Mouse (Mus musculus) left cerebral cortex, adult 8-10 months (tissue): ENCODE data around the gene Rundc1. TPM values are rescaled to one million over a fixed set of nuclear protein-coding genes. Genes with fewer than 3 reads are reported as not detected.
"Not testable (repeated sequence)": the region's sequence is repeated elsewhere in the genome, so short reads cannot be mapped to it uniquely, and the experiment has no call there.

Experiments
- DNase-seq, 2 experiments: peaks; one replicate each; pipeline ENCODE4 v3.0.0; 2022; ENCODE audit warnings: low spot score in 2 of 2
- total RNA-seq, 4 experiments: library from RNA; stranded (reverse); gene quantifications; 2 replicates each; pipeline ENCODE4 v1.2.4; 2022

Gene Rundc1
- total RNA-seq, 4 experiments from 2014 or later, result 31.1 to 37.3 (median 34.4) TPM

- no peak for DNase-seq
Measured at GRCm38 (mm10) chr11:101442760-101443159, 17.9 kb downstream of the Rundc1 start.

DNA sequence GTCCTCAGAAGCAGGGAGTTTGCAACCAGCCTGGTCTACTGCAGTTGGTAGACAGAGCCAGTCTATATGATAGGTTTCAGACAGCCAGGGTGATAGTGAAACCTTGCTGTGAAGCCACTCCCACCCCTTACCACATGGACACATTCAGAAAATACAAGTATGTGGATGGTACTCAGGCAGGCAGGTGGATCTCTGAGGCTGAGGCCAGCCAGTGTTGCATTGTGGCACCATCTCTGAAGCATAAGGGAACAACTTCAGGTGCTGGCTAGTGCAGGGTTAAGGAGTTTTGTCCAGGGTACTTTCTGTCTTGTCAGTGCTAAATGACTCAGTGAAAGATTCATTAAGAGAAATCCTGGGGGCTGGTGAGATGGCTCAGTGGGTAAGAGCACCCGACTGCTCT lies 21.4 kb downstream of the Rundc1 start:
- no peak for DNase-seq

- DNase-seq, result not testable (repeated sequence)
Measured at GRCm38 (mm10) chr11:101446860-101447259, 22.0 kb downstream of the Rundc1 start.

GRCm38 (mm10) chr11:101447786-101448185 lies 22.9 kb downstream of the Rundc1 start:
- DNase-seq, result no peak

GRCm38 (mm10) chr11:101448274-101448746 lies 23.4 kb downstream of the Rundc1 start, which contains the start of gene Ifi35:
TSS of gene Ifi35 (plus strand) at chr11:101448407.
- DNase-seq, result no peak

- no peak for DNase-seq
Measured at GRCm38 (mm10) chr11:101448899-101449298, 24.0 kb downstream of the Rundc1 start.

- not testable (repeated sequence) for DNase-seq
Measured at GRCm38 (mm10) chr11:101449596-101449995, 24.7 kb downstream of the Rundc1 start.

DNA sequence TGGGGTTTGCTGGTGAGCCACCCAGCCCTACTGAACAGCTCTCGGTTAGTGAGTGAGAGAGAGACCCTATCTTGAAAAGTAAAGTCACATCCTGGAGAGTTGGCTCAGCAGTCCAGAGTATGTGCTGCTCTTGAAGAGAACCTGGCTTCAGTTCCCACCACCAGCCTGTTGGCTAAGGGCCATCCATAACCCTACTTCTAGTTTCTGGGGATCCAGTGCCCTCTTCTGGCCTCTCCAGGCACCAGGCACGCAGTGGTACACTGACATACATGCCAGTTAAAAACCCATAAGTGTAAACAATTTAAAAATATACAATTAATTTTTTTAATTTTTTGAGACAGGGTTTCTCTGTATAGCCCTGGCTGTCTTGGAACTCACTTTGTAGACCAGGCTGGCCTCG lies 25.5 kb downstream of the Rundc1 start:
- DNase-seq, result no peak

- DNase-seq, result no peak
Measured at GRCm38 (mm10) chr11:101451536-101451935, 26.7 kb downstream of the Rundc1 start.

DNA sequence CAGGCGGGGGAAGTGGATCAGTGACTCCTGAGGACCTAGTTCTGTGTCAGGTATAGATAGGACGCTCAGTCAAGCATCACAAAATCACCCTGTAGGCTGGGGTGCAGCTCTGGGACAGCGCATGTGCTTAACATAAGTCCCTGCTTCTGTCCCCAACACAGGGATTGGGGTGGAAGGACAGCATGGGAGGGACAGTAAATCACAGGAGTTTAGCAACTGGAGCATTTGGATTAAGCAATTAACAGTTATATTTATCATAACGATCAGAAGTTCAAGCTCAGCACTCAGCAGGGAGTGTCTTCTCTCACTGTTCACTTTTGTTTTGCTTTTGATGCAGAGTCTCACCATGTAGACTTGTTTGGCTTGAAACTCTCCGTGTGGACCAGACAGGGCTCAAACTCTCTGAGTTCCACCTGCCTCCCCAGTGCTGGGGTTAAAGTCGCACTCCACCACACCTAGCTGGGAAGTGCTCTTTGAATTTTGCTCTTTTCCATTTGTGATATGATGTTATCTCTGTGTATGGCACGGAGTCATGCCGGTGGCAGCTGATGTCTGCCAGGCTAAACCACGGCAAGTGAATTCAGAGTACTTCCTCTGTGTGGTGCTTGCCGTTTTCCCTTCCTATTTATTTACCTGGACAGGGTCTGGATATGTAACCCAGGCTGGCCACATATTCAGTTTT lies 27.3 kb downstream of the Rundc1 start:
- DNase-seq, result no peak

DNA sequence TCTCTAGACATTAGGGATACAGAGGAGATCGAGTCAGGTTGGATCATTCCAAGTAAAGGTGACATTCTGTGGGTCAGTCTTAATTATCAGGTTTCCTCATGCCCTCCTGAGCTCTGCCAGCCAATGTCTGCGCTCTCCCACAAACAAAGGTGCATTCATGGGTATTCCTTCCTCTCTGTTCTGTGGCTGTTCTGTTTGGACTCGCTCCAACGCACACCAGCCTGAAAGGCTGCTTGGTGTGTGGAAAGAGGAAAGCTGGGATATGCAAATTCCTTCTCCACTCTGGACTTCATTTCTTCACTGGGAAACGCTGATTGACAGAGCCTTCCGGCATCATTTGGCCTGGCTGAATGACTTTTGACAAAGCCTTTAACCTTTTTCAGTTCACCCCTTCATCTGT lies 29.8 kb downstream of the Rundc1 start:
- no peak for DNase-seq

DNA sequence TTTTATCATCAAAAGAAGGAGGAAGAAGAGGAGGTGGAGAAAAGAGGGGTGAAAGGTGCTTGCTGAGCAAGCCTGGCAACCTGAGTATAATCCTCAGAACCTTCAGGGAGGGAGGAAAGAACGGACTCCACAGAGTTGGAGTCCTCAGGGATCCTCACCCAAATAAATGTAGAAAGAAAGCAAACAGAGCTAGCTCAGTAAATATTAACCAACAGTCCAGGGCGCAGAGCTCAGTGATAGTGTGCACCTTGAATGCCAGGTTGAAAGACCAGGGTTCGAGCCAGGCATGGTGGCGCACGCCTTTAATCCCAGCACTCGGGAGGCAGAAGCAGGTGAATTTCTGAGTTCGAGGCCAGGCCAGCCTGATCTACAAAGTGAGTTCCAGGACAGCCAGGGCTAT lies 30.7 kb downstream of the Rundc1 start:
- DNase-seq, result no peak

DNA sequence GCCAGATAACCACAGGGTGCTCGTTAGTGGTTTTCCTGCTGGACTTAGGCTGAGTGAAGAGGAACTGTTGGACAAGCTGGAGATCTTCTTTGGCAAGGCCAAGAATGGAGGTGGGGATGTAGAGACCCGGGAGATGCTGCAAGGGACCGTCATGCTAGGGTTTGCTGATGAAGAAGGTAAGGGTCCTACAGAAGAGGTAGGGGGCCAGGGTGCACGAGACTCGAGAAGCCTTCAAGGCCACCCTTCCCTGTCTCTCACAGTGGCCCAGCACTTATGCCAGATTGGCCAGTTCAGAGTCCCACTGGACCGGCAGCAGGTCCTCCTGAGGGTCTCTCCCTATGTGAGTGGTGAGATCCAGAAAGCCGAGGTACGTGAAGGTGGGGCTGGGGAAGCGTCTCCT lies 32.7 kb downstream of the Rundc1 start:
- no peak for DNase-seq

DNA sequence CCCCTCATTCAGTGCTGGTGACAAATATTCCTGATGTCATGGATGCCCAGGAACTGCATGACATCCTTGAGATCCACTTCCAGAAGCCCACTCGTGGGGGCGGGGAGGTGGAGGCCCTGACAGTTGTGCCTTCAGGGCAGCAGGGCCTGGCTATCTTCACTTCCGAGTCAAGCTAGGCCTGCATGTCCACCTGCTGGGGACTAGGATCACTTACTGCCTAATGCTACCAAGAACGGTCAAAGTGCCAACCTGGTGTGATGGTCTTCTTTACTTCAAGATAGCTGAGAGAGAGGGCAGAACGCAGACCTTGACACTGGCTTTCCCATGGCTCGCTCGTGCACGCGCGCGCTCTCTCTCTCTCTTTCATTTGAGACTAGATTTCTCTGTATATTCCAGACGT lies 33.3 kb downstream of the Rundc1 start:
- DNase-seq, result no peak

DNA sequence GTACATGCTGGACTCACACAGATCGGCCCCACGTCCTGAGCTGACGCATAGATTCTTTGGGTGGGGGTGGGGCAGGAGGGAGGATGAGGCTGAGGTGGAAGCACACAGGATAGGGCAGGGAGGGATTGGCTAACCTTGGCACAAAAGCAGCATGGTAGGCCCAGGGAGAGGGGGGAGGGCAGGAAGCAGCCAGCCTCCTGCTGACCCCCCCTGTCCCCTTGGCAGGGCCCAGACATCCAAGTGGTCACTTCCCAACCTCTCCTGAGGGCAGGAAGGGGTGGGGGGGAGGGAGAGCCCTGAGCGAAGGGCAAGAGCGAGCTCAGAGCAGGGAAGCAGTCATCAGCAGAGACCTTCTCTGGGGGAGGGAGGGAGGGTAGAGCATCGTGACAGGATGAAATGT lies 34.8 kb downstream of the Rundc1 start:
- DNase-seq, result no peak

- no peak for DNase-seq
Measured at GRCm38 (mm10) chr11:101460321-101460720, 35.4 kb downstream of the Rundc1 start.

- DNase-seq, result no peak
Measured at GRCm38 (mm10) chr11:101462141-101462540, 37.3 kb downstream of the Rundc1 start.

GRCm38 (mm10) chr11:101462583-101463440 lies 37.9 kb downstream of the Rundc1 start:
- no peak for DNase-seq

GRCm38 (mm10) chr11:101464211-101465100 lies 39.6 kb downstream of the Rundc1 start, which contains the start of gene Rnd2:
TSS of gene Rnd2 (plus strand) at chr11:101464999.
- DNase-seq, result no peak

DNA sequence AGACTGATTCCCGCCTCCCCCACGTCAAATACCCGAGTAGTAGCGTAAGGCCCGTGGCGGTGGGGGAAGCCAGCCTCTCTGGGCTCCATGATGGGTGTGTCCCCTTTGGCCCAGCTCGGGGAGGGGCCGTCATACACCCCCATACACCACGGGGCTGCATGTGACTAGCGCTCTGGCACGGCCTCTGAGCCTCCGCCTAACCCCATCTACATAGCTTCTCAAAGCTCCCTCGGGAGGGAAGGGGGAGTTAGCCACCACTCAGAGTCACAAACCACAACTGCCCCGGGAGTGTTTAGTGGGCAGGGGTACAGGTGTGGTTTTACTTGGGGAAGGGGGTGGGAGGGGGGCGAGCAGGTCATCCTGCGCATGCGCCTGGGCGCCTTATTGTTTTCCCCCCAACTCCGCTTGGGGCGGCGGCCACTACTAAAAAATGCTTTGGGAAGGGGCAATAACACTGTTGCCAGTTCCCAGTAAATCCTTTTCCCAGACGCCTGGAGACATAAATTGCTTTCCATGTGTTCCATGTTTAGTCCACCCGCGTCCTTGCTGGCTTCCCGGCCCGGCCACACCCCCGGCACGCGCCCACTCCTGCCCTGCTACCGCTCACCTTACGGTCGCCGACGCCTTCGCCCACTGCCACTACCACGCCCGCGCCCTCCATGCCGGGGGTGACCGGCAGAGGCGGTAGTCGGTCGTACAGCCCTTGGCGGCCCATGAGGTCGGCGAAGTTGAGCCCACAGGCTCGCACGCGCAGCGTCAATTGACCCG lies 40.4 kb downstream of the Rundc1 start:
- DNase-seq, result no peak
